ENCODE assay signal across 18 mouse cellular contexts in genomic region chr4:99974375-99974774, GRCm38 (mm10). TPM values are rescaled to one million over a fixed set of nuclear protein-coding genes. Genes with fewer than 3 reads are reported as not detected.
DNase-seq lines count a peak whose midpoint lies in the region; ATAC-seq and TF ChIP-seq lines count a peak whose summit lies in the region.
"Had no signal": no experiment of that assay in that cellular context is flagged by ENCODE, and none has a peak within 500 bp of the region (broad histone marks: within the 10 kb centered on the region; RNA-seq: fewer than 3 reads in every experiment).

No protein-coding gene starts in this region.

- peak; percentile 76 for ATAC-seq in hindbrain, embryonic 16.5 days
- ATAC-seq in hindbrain, embryonic 14.5 days (ENCODE audit: low FRiP score), result no peak

- no peak overlapping the region for H3K9ac ChIP-seq in hindbrain, embryonic 16.5 days (ENCODE audit: low read depth, low read length)
- no peak overlapping the region for H3K9ac ChIP-seq in hindbrain, embryonic 14.5 days
- H3K9ac ChIP-seq: forebrain, embryonic 12.5 days; heart, embryonic 15.5 days; liver, embryonic 13.5 days; midbrain, embryonic 12.5 days had no signal

- H3K9me3 ChIP-seq in hindbrain, embryonic 16.5 days (ENCODE audit: control insufficient read depth, low read length), result no peaks in the 10 kb centered on the region
- no peaks in the 10 kb centered on the region for H3K9me3 ChIP-seq in hindbrain, embryonic 14.5 days (ENCODE audit: control insufficient read depth, low read length)
- H3K9me3 ChIP-seq: forebrain, embryonic 12.5 days; heart, embryonic 15.5 days; hindbrain, embryonic 10.5 days; liver, embryonic 13.5 days; midbrain, embryonic 12.5 days had no signal

- no peak for DNase-seq in hindbrain, embryonic 14.5 days (ENCODE audit: low spot score)
- peak; percentile 54 to 61 for DNase-seq in gastrocnemius, postnatal 36 days
- DNase-seq in right cerebral cortex, postnatal 25 days, result no peak
- DNase-seq in retina, postnatal 1 day, result no peak
- DNase-seq: kidney, adult 11 months; kidney, postnatal 10 days; liver, embryonic 13.5 days; right cerebral cortex, adult 18-20 months; spleen, adult 18-20 months; thymus, adult 18-20 months had no signal

- intact Hi-C loops in gastrocnemius, postnatal 36 days (cut with DNase I), result loop anchor here (2.0 kb wide), 1 partner anchor 44 kb away; no protein-coding TSS in a partner anchor

- no peak overlapping the region for H3K4me3 ChIP-seq in hindbrain, embryonic 16.5 days (ENCODE audit: low read length)
- no peak overlapping the region for H3K4me3 ChIP-seq in hindbrain, embryonic 14.5 days (replicated peaks; ENCODE audit: low read length)
- H3K4me3 ChIP-seq in C2C12 (ENCODE audit: insufficient read depth, poor library complexity, severe bottlenecking), result no peak overlapping the region
- H3K4me3 ChIP-seq in brown adipose tissue, adult 24 weeks (ENCODE audit: insufficient read depth, low read depth, low read length), result no peak overlapping the region
- H3K4me3 ChIP-seq: forebrain, embryonic 12.5 days; heart, adult 2 months; heart, embryonic 15.5 days; hindbrain, embryonic 10.5 days; liver, embryonic 13.5 days; midbrain, embryonic 12.5 days had no signal

- H3ac ChIP-seq in C2C12 (ENCODE audit: control insufficient read depth, insufficient read length, low read depth), result no peak overlapping the region

- no peak overlapping the region; the same call in 1 of the 2 replicates for H3K27ac ChIP-seq in hindbrain, embryonic 16.5 days (ENCODE audit: low read depth, low read length)
- H3K27ac ChIP-seq in hindbrain, embryonic 14.5 days, result no peak overlapping the region
- peak overlapping the region; percentile 68; the same call in 1 of the 2 replicates for H3K27ac ChIP-seq in brown adipose tissue, adult 24 weeks (replicated peaks; ENCODE audit: low read depth, low read length)
- H3K27ac ChIP-seq: forebrain, embryonic 12.5 days; heart, embryonic 15.5 days; liver, embryonic 13.5 days; midbrain, embryonic 12.5 days had no signal

- H3K4me1 ChIP-seq in hindbrain, embryonic 16.5 days (ENCODE audit: control insufficient read depth, insufficient read depth, low read depth, low read length), result no peaks in the 10 kb centered on the region
- H3K4me1 ChIP-seq in hindbrain, embryonic 14.5 days (replicated peaks; ENCODE audit: control insufficient read depth, insufficient read depth, low read length), result no peaks in the 10 kb centered on the region
- H3K4me1 ChIP-seq in brown adipose tissue, adult 24 weeks (ENCODE audit: control insufficient read depth, insufficient read depth, insufficient read length, low read length), result peaks cover 6% of the 10 kb centered on the region
- H3K4me1 ChIP-seq: liver, embryonic 13.5 days; midbrain, embryonic 12.5 days had no signal

- no peak overlapping the region for H3K4me2 ChIP-seq in hindbrain, embryonic 16.5 days (ENCODE audit: low read length)
- no peak overlapping the region for H3K4me2 ChIP-seq in hindbrain, embryonic 14.5 days (replicated peaks)
- H3K4me2 ChIP-seq: forebrain, embryonic 12.5 days; heart, embryonic 15.5 days; liver, embryonic 13.5 days; midbrain, embryonic 12.5 days had no signal

- H3K36me3 ChIP-seq in hindbrain, embryonic 16.5 days (ENCODE audit: control insufficient read depth, insufficient read depth, low read length), result no peaks in the 10 kb centered on the region; the same call in 1 of the 2 replicates
- peaks cover 7% of the 10 kb centered on the region for H3K36me3 ChIP-seq in hindbrain, embryonic 14.5 days (replicated peaks; ENCODE audit: control insufficient read depth, insufficient read depth)
- no peaks in the 10 kb centered on the region for H3K36me3 ChIP-seq in C2C12 (ENCODE audit: control insufficient read depth, insufficient read depth)
- H3K36me3 ChIP-seq: forebrain, embryonic 12.5 days; hindbrain, embryonic 10.5 days; midbrain, embryonic 12.5 days had no signal

- H3K79me3 ChIP-seq in C2C12 (ENCODE audit: low read depth), result no peaks in the 10 kb centered on the region

- TF ChIP-seq CTCF in C2C12 (IDR thresholded peaks at IDR 0.05; ENCODE audit: control insufficient read depth, insufficient read depth, insufficient read length), result no peak

- H3K27me3 ChIP-seq in hindbrain, embryonic 16.5 days (replicated peaks; ENCODE audit: control insufficient read depth, insufficient read depth, low read length), result no peaks in the 10 kb centered on the region
- no peaks in the 10 kb centered on the region for H3K27me3 ChIP-seq in hindbrain, embryonic 14.5 days (ENCODE audit: control insufficient read depth, insufficient read depth, low read length)
- no peaks in the 10 kb centered on the region for H3K27me3 ChIP-seq in C2C12 (ENCODE audit: control insufficient read depth, insufficient read depth, insufficient read length)
- H3K27me3 ChIP-seq: forebrain, embryonic 12.5 days; heart, embryonic 15.5 days; liver, embryonic 13.5 days; midbrain, embryonic 12.5 days had no signal

- WGBS in hindbrain, embryonic 16.5 days, result 60% methylated on average over 5 of the region's 5 CpGs
- 71% methylated on average over 5 of the region's 5 CpGs for WGBS in hindbrain, embryonic 14.5 days

- no peaks in the 10 kb centered on the region for H3K79me2 ChIP-seq in C2C12 (ENCODE audit: control insufficient read depth, insufficient read depth)

TF ChIP-seq in C2C12, 6 proteins besides CTCF, POLR2A, EP300 and RAD21:
- no peak for TF ChIP-seq USF1 (IDR thresholded peaks at IDR 0.05; ENCODE audit: low read depth)
- peak; percentile 38 for TF ChIP-seq MAX (IDR thresholded peaks at IDR 0.05)
- TF ChIP-seq MYOD1 (IDR thresholded peaks at IDR 0.05; ENCODE audit: control insufficient read depth, insufficient read length, low read depth), result peak; percentile 84

RNA-seq across cellular contexts. Expression of gene Itgb3bp, which starts 44.8 kb away (rescaled TPM):
- 12.1 and 14.0 TPM in 2 replicates for polyA plus RNA-seq in hindbrain, embryonic 16.5 days (2015; fragmentation: Nextera tagmentation; extraction: Ambion mirVana)
- 12.4 and 15.1 TPM in 2 replicates for polyA plus RNA-seq in hindbrain, embryonic 14.5 days (2014; fragmentation: Nextera tagmentation; extraction: Ambion mirVana)
- 5.0 TPM for polyA plus RNA-seq in C2C12 (2012; fragmentation: generic; extraction: Trizol)
- polyA plus RNA-seq in brown adipose tissue, adult 24 weeks (2012; ENCODE audit: insufficient read depth, insufficient read length, missing spikeins), result 9.7 and 18.2 TPM in 2 replicates
- total RNA-seq in gastrocnemius, postnatal 36 days (2021), result 1 to 10 TPM; 4.7 to 5.6 TPM

RNA-seq across cellular contexts. Expression of gene Pgm1, which starts 45.2 kb away (rescaled TPM):
- 108 and 119 TPM in 2 replicates for polyA plus RNA-seq in hindbrain, embryonic 16.5 days (2015; fragmentation: Nextera tagmentation; extraction: Ambion mirVana)
- 82.7 and 99.8 TPM in 2 replicates for polyA plus RNA-seq in hindbrain, embryonic 14.5 days (2014; fragmentation: Nextera tagmentation; extraction: Ambion mirVana)
- 41.0 TPM for polyA plus RNA-seq in C2C12 (2012; fragmentation: generic; extraction: Trizol)
- 239 and 244 TPM in 2 replicates for polyA plus RNA-seq in brown adipose tissue, adult 24 weeks (2012; ENCODE audit: insufficient read depth, insufficient read length, missing spikeins)
- total RNA-seq in gastrocnemius, postnatal 36 days (2021), result 1,000 to 10,000 TPM; 1,192 to 1,262 TPM

Comparison
In these comparisons a context has a peak if more than half of its experiments do, and no peak if none do; other contexts are left out.
1. DNase-seq: peak in gastrocnemius, postnatal 36 days (2 of 2); none in hindbrain, embryonic 14.5 days (single experiment), right cerebral cortex, postnatal 25 days (single experiment) and retina, postnatal 1 day (single experiment).